9 mouse cellular contexts compared by ENCODE assay signal in genomic region chr1:41152516-41152915, GRCm38 (mm10).
DNase-seq lines count a peak whose midpoint lies in the region; ATAC-seq lines count a peak whose summit lies in the region.
"Had no signal": no experiment of that assay in that cellular context is flagged by ENCODE, and none has a peak within 500 bp of the region (broad histone marks: within the 10 kb centered on the region; RNA-seq: fewer than 3 reads in every experiment).

No protein-coding gene starts in this region.

- WGBS in lung, embryonic 15.5 days: 44% methylated on average over 1 of the region's 1 CpGs
- WGBS in hindbrain, embryonic 13.5 days: 55% methylated on average over 1 of the region's 1 CpGs
- WGBS in neural tube, embryonic 15.5 days: 50% methylated on average over 1 of the region's 1 CpGs

- H3K4me1 ChIP-seq in lung, embryonic 15.5 days: peaks cover 15% of the 10 kb centered on the region
- peaks cover 26% of the 10 kb centered on the region for H3K4me1 ChIP-seq in hindbrain, embryonic 13.5 days (replicated peaks)
- peaks cover 24% of the 10 kb centered on the region for H3K4me1 ChIP-seq in neural tube, embryonic 15.5 days
- H3K4me1 ChIP-seq: embryonic facial prominence, embryonic 12.5 days had no signal

- no peaks in the 10 kb centered on the region for H3K36me3 ChIP-seq in lung, embryonic 15.5 days
- no peaks in the 10 kb centered on the region for H3K36me3 ChIP-seq in hindbrain, embryonic 13.5 days
- no peaks in the 10 kb centered on the region for H3K36me3 ChIP-seq in neural tube, embryonic 15.5 days
- H3K36me3 ChIP-seq: embryonic facial prominence, embryonic 12.5 days had no signal

- H3K4me3 ChIP-seq in lung, embryonic 15.5 days: no peak overlapping the region
- no peak overlapping the region for H3K4me3 ChIP-seq in hindbrain, embryonic 13.5 days
- H3K4me3 ChIP-seq in neural tube, embryonic 15.5 days (replicated peaks): no peak overlapping the region
- H3K4me3 ChIP-seq: embryonic facial prominence, embryonic 12.5 days had no signal

- H3K27ac ChIP-seq in lung, embryonic 15.5 days: no peak overlapping the region
- H3K27ac ChIP-seq in hindbrain, embryonic 13.5 days: no peak overlapping the region
- no peak overlapping the region for H3K27ac ChIP-seq in neural tube, embryonic 15.5 days (replicated peaks)
- H3K27ac ChIP-seq: embryonic facial prominence, embryonic 12.5 days had no signal

- intact Hi-C loops in heart, postnatal 36 days (cut with DNase I): loop anchor here (5.0 kb wide), 1 partner anchor 1560 kb away; no protein-coding TSS in a partner anchor

- no peaks in the 10 kb centered on the region for H3K27me3 ChIP-seq in lung, embryonic 15.5 days
- no peaks in the 10 kb centered on the region for H3K27me3 ChIP-seq in hindbrain, embryonic 13.5 days
- 0 out of 2 replicates have a peak, but pooled peaks cover 7% of the 10 kb centered on the region for H3K27me3 ChIP-seq in neural tube, embryonic 15.5 days (replicated peaks)
- H3K27me3 ChIP-seq: embryonic facial prominence, embryonic 12.5 days had no signal

- H3K9ac ChIP-seq in lung, embryonic 15.5 days: no peak overlapping the region
- no peak overlapping the region for H3K9ac ChIP-seq in hindbrain, embryonic 13.5 days
- H3K9ac ChIP-seq in neural tube, embryonic 15.5 days (replicated peaks): no peak overlapping the region
- H3K9ac ChIP-seq: embryonic facial prominence, embryonic 12.5 days had no signal

- DNase-seq in embryo, embryonic 10 days (ENCODE audit: low spot score): peak; percentile 83
- no peak for DNase-seq in embryo, embryonic 9.5 days (ENCODE audit: extremely low spot score)
- DNase-seq in lung, postnatal 14 days: no peak
- DNase-seq in heart, adult 11 months: no peak
- no peak for DNase-seq in heart, postnatal 36 days

- 0 out of 2 replicates have a peak, but pooled peaks have one; percentile 35 for ATAC-seq in lung, embryonic 15.5 days (ENCODE audit: borderline replicate concordance, extremely low read depth, low FRiP score, low TSS enrichment)
- ATAC-seq in hindbrain, embryonic 13.5 days (ENCODE audit: low FRiP score): peak; percentile 57; the same call in 1 of the 2 replicates
- peak; percentile 70 for ATAC-seq in neural tube, embryonic 15.5 days (ENCODE audit: low FRiP score)

- H3K4me2 ChIP-seq in lung, embryonic 15.5 days: no peak overlapping the region
- no peak overlapping the region for H3K4me2 ChIP-seq in hindbrain, embryonic 13.5 days
- H3K4me2 ChIP-seq in neural tube, embryonic 15.5 days: no peak overlapping the region
- H3K4me2 ChIP-seq: embryonic facial prominence, embryonic 12.5 days had no signal

- H3K9me3 ChIP-seq in lung, embryonic 15.5 days: no peaks in the 10 kb centered on the region
- H3K9me3 ChIP-seq in hindbrain, embryonic 13.5 days: no peaks in the 10 kb centered on the region
- H3K9me3 ChIP-seq in neural tube, embryonic 15.5 days (replicated peaks): no peaks in the 10 kb centered on the region
- H3K9me3 ChIP-seq: embryonic facial prominence, embryonic 12.5 days had no signal
